Mouse (Mus musculus): ENCODE measurements around the gene Ell.

DNA sequence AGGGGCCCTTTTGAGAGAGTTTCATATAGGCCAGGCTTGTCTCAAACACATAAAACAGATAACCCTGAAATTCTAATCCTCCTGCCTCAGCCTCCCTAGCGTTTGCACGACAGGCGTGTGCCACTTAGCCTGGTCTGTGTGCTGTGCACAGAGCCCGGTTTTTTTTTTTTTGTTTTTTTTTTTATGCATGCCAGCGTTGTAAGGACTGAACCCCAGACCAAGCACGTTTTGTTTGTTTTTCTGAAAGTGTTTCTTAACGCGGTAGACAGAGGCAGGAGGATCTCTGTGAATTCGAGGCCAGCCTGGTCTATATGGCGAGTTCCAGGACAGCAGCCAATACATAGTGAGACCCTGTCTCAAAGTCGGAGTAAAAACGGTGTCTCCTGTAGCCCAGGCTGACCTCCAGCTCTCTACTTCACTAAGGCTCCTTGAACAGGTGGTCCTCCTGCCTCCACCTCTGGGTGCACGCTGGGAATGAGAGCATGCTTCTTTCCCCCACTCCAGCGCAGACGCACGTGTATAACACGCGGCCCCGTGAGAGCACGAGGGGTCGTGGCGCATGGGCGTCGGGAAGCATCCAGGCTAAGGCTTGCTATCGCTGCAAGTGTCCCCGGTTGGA lies 69.6 kb downstream of the Ell start, which contains the start of gene Ssbp4:
- TF ChIP-seq CTCF (IDR thresholded peaks at IDR 0.05; ENCODE audit: extremely low read depth, insufficient read length, insufficient replicate concordance, low read depth, low read length) (no peak), POLR2A (IDR thresholded peaks at IDR 0.05; ENCODE audit: low read depth, low read length) (no peak)

Measured in small intestine, adult 2 months (tissue).